Mouse (Mus musculus): ENCODE measurements around the gene Olfr692.
"Not testable (repeated sequence)": the region's sequence is repeated elsewhere in the genome, so short reads cannot be mapped to it uniquely, and the experiment has no call there.

Gene Olfr692

GRCm38 (mm10) chr7:105399935-105400624 lies 32.0 kb downstream of the Olfr692 start, which contains the start of gene Fam160a2:
TSS of gene Fam160a2 (minus strand) at chr7:105400054.
- DNase-seq (ENCODE audit: extremely low read depth, low read depth, low spot score): peak; percentile 81

- no peak for DNase-seq (ENCODE audit: extremely low read depth, low read depth, low spot score)
Observed at GRCm38 (mm10) chr7:105404268-105404667, 36.2 kb downstream of the Olfr692 start, which contains the start of gene Cnga4. TSS of gene Cnga4 (plus strand) at chr7:105404568.

DNA sequence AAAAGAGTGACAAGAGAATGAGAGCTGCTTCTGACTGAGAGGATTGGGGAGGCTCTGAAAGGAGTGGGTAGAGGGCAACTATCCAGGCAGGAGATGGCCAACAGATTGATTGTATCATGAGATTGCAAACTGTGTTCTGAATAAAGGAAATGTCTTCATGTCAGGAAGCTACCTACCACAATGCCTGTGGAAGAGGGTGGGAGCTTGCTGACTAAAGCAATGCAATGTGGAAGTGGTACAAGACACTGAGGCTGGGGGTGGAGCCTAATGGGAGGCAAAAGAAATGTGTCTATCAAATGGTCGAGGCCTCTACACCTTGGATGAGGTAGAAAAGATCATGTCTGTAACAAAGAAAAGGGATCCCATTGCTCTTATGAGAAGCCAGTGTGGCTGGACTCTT lies 38.3 kb downstream of the Olfr692 start:
- DNase-seq (ENCODE audit: extremely low read depth, low read depth, low spot score): no peak

GRCm38 (mm10) chr7:105411874-105412632 lies 44.0 kb downstream of the Olfr692 start:
- DNase-seq (ENCODE audit: extremely low read depth, low read depth, low spot score): not testable (repeated sequence)

DNA sequence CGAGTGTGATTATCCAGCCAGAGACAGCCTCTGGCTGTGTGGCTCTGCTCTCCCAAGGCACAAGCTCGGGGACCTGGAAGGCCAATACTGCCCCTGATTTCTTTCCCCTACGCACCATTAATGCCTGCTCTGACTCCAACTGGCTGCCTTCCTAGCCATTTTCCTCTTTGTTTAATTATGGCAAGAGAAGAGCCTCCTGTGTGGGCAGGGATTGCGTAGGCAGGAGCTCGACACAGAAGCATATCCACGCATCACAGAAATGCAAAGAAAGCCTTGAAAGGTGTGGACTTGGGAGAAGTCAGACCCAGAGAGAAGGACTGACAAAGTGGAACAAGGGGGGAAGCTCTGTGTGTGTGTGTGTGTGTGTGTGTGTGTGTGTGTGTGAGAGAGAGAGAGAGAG lies 46.4 kb downstream of the Olfr692 start:
- no peak for DNase-seq (ENCODE audit: extremely low read depth, low read depth, low spot score)

- DNase-seq (ENCODE audit: extremely low read depth, low read depth, low spot score): no peak
Observed at GRCm38 (mm10) chr7:105416529-105416928, 48.5 kb downstream of the Olfr692 start.

- DNase-seq (ENCODE audit: extremely low read depth, low read depth, low spot score): no peak
Observed at GRCm38 (mm10) chr7:105418106-105418505, 50.1 kb downstream of the Olfr692 start.
